ENCODE assay signal across 1 mouse cellular context in the genomic region with DNA sequence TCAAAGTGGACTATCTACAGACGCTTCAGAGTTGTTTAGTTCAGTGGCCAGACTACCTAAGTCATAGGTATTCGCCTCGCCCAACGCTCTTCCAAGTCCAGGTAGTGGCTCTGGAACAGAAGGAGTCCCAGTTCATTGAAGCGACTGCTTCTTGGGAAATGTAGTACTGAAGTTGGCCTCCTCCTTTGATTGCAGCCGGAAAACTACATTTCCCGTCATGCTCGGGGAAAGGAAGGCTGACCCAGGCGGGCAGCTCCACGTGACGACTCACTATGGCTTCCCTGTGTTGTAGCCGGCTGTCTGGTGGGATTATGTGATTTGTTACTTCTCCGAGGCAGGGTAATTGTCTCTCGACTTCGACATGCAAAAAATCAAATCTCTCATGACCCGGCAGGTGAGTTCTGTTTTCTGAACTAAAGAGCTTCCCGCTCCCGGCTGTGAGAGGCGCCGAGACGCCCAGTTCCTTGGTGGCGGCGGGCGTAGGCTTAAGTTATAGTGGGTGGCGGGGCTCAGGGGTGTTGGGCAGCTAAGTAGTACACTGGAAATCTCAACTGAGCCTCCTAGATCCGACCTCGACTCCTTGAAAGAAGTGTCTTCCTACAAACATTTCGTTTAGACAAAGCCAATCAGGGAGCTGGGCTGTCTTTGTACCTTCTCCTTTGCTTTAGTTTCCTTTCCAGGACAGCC.
A peak's percentile ranks its signal among the peaks of the same experiment; 100 is the strongest.
TF ChIP-seq lines count a peak whose summit lies in the region.

Gene Hepacam2, minus strand, starts transcription at position 137 of the 687 bp plus-strand sequence.
Gene Vps50, plus strand, starts transcription at position 221 of the 687 bp plus-strand sequence.

TF ChIP-seq in MEL, 35 proteins besides CTCF, POLR2A, EP300 and RAD21 (continued from another document):
- TF ChIP-seq POLR2AphosphoS5 (IDR thresholded peaks at IDR 0.05; ENCODE audit: borderline replicate concordance, low read depth, low read length) (no peak), USF2 (IDR thresholded peaks at IDR 0.05; ENCODE audit: borderline replicate concordance in 1 of 2, insufficient read depth in 1 of 2, low read depth in 1 of 2, low read length in 2 of 2) (peak; percentile 82 to 96; a peak in 3 of 4 replicates), MYB (IDR thresholded peaks at IDR 0.05; ENCODE audit: low read depth, low read length) (no peak), USF1 (IDR thresholded peaks at IDR 0.05; ENCODE audit: low read depth, low read length) (peak; percentile 99), GABPA (IDR thresholded peaks at IDR 0.05; ENCODE audit: low read depth, low read length) (no peak), TAL1 (IDR thresholded peaks at IDR 0.05; ENCODE audit: low read length) (no peak), MEF2A (IDR thresholded peaks at IDR 0.05; ENCODE audit: extremely low read depth, insufficient replicate concordance, low read depth, low read length, poor library complexity, severe bottlenecking) (0 out of 2 replicates have a peak, but pooled peaks have one; percentile 4), NRF1 (IDR thresholded peaks at IDR 0.05; ENCODE audit: insufficient read depth, low read depth, low read length, poor library complexity, severe bottlenecking) (peak; percentile 39; the same call in 1 of the 2 replicates), CHD2 (IDR thresholded peaks at IDR 0.05; ENCODE audit: low read length) (peak; percentile 12; the same call in 1 of the 2 replicates), CHD1 (IDR thresholded peaks at IDR 0.05; ENCODE audit: low read depth, low read length) (no peak), MAZ (IDR thresholded peaks at IDR 0.05; ENCODE audit: low read depth, low read length) (no peak), JUND (IDR thresholded peaks at IDR 0.05; ENCODE audit: low read depth, low read length) (peak; percentile 57; the same call in 1 of the 2 replicates), E2F4 (IDR thresholded peaks at IDR 0.05; ENCODE audit: borderline replicate concordance, low read depth, low read length) (peak; percentile 66; the same call in 1 of the 2 replicates), BHLHE40 (IDR thresholded peaks at IDR 0.05; ENCODE audit: borderline replicate concordance, low read depth, low read length) (no peak), POLR2AphosphoS2 (IDR thresholded peaks at IDR 0.05; ENCODE audit: low read length) (peak; percentile 65; the same call in 1 of the 2 replicates), ZNF384 (IDR thresholded peaks at IDR 0.05; ENCODE audit: low read depth, low read length) (no peak), TBP (IDR thresholded peaks at IDR 0.05; ENCODE audit: low read depth, low read length) (peak; percentile 78; the same call in 1 of the 2 replicates), TCF12 (IDR thresholded peaks at IDR 0.05; ENCODE audit: low read depth, low read length) (peak; percentile 58; the same call in 1 of the 2 replicates), ETS1 (IDR thresholded peaks at IDR 0.05; ENCODE audit: low read depth, low read length) (peak; percentile 40; the same call in 1 of the 2 replicates), MAX (IDR thresholded peaks at IDR 0.05; ENCODE audit: low read length) (peak; percentile 97)
